Mouse (Mus musculus): ENCODE measurements around the gene Rpsa. TPM values are rescaled to one million over a fixed set of nuclear protein-coding genes. Genes with fewer than 3 reads are reported as not detected.

Rpsa gene
- total and polyA plus RNA-seq, 3 experiments: 726 to 4,532 (median 1,827) TPM

DNA sequence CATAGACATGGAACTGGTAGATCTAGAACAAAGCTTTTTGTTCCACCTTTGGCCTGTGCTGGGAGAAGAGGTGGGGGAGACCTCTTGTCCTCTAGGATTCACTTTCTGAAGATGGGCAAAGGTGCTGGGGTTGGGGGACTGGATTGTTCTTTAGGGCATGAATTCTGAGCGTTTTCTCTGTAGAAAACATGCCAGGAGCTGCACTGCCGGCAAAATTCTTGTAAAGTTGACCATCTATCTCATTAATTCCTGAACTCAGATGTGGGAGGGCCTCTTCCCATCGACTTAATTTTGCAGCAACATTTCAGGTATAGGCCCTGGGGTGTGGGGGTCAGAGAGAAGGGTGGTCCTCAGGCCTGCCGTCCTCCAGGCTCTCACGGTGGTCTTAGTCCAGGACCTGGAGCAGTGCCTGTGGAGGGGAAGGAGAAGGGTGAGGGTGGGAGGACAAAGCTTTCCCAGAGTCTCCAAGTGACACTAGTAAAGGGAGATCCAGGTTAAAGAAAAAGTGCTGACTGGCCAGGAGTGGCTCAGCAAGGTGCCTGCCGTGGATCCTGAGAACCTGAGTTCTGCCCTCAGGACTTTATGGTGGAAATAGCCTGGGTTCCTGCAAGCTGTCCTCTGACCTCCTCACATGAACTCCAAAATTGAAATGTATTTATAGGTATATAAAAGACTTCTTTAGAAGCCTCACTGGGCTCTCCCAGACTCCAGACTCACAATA, 6.4 kb downstream of the Rpsa start:
- no peak overlapping the region for H3K9ac ChIP-seq (ENCODE audit: control insufficient read depth, low read depth, low read length, poor library complexity, severe bottlenecking)
- no peaks in the 10 kb centered on the region for H3K27me3 ChIP-seq (ENCODE audit: control insufficient read depth in 1 of 2, insufficient read depth in 2 of 2, low read length in 2 of 2)
- peaks cover 16% of the 10 kb centered on the region for H3K79me2 ChIP-seq (ENCODE audit: control insufficient read depth, insufficient read depth, low read length, poor library complexity)
- 0 out of 4 replicates have a peak, but pooled peaks cover 0 to 3% of the 10 kb centered on the region in 2 experiments for H3K4me1 ChIP-seq (ENCODE audit: control insufficient read depth in 1 of 2, insufficient read depth in 2 of 2, low read length in 2 of 2)
- peak; percentile 15 for DNase-seq (ENCODE audit: low read depth, low spot score)
- no peak overlapping the region for H3K4me3 ChIP-seq (ENCODE audit: control insufficient read depth in 1 of 2, insufficient read depth in 1 of 2, low read depth in 2 of 2, low read length in 2 of 2)
- no peak for TF ChIP-seq TAL1 (IDR thresholded peaks at IDR 0.05; ENCODE audit: low read length)
- no peak for TF ChIP-seq TCF12 (IDR thresholded peaks at IDR 0.05; ENCODE audit: low read depth, low read length)
- no peak for TF ChIP-seq MXI1 (IDR thresholded peaks at IDR 0.05; ENCODE audit: low read depth, low read length)
- no peak for TF ChIP-seq ETS1 (IDR thresholded peaks at IDR 0.05; ENCODE audit: low read depth, low read length)
- TF ChIP-seq KAT2A (conservative IDR thresholded peaks at IDR 0.05; ENCODE audit: low read depth, low read length): no peak
- no peak for TF ChIP-seq EP300 (IDR thresholded peaks at IDR 0.05; ENCODE audit: low read depth in 1 of 2, low read length in 2 of 2)
- H3K27ac ChIP-seq (ENCODE audit: control insufficient read depth, low read depth, low read length): no peak overlapping the region
- H3K9me3 ChIP-seq (replicated peaks; ENCODE audit: insufficient read depth, low read length): no peaks in the 10 kb centered on the region
- peaks cover 7 to 10% of the 10 kb centered on the region in 2 experiments for H3K36me3 ChIP-seq (ENCODE audit: control insufficient read depth in 1 of 2, insufficient read depth in 2 of 2, low read length in 2 of 2)

GRCm38 (mm10) chr9:120134529-120135160, 7.2 kb downstream of the Rpsa start:
- TF ChIP-seq ZMIZ1 (IDR thresholded peaks at IDR 0.05; ENCODE audit: low read depth, low read length) (no peak), USF1 (IDR thresholded peaks at IDR 0.05; ENCODE audit: low read depth, low read length) (no peak), EP300 (IDR thresholded peaks at IDR 0.05; ENCODE audit: low read depth in 1 of 2, low read length in 2 of 2) (no peak), ZNF384 (IDR thresholded peaks at IDR 0.05; ENCODE audit: low read depth, low read length) (no peak), POLR2AphosphoS5 (IDR thresholded peaks at IDR 0.05; ENCODE audit: borderline replicate concordance, low read depth, low read length) (no peak), HCFC1 (IDR thresholded peaks at IDR 0.05; ENCODE audit: low read depth, low read length) (no peak), POLR2A (IDR thresholded peaks at IDR 0.05; ENCODE audit: control insufficient read depth in 1 of 2, insufficient read depth in 1 of 2, low read depth in 1 of 2, low read length in 2 of 2, poor library complexity in 1 of 2) (no peak), USF2 (IDR thresholded peaks at IDR 0.05; ENCODE audit: borderline replicate concordance in 1 of 2, insufficient read depth in 1 of 2, low read depth in 1 of 2, low read length in 2 of 2) (no peak), MAX (IDR thresholded peaks at IDR 0.05; ENCODE audit: low read length) (no peak)
- peaks cover 5% of the 10 kb centered on the region in 2 experiments for H3K36me3 ChIP-seq (ENCODE audit: control insufficient read depth in 1 of 2, insufficient read depth in 2 of 2, low read length in 2 of 2)
- peaks cover 8% of the 10 kb centered on the region for H3K79me2 ChIP-seq (ENCODE audit: control insufficient read depth, insufficient read depth, low read length, poor library complexity)
- DNase-seq (ENCODE audit: low read depth, low spot score): no peak
- H3K9ac ChIP-seq (ENCODE audit: control insufficient read depth, low read depth, low read length, poor library complexity, severe bottlenecking): no peak overlapping the region
- H3K4me1 ChIP-seq (ENCODE audit: control insufficient read depth in 1 of 2, insufficient read depth in 2 of 2, low read length in 2 of 2): 0 out of 4 replicates have a peak, but pooled peaks cover 0 to 3% of the 10 kb centered on the region in 2 experiments
- no peaks in the 10 kb centered on the region for H3K9me3 ChIP-seq (replicated peaks; ENCODE audit: insufficient read depth, low read length)
- no peaks in the 10 kb centered on the region; a peak in 1 of 4 replicates for H3K27me3 ChIP-seq (ENCODE audit: control insufficient read depth in 1 of 2, insufficient read depth in 2 of 2, low read length in 2 of 2)
- H3K27ac ChIP-seq (ENCODE audit: control insufficient read depth, low read depth, low read length): no peak overlapping the region
- H3K4me3 ChIP-seq (ENCODE audit: control insufficient read depth in 1 of 2, insufficient read depth in 1 of 2, low read depth in 2 of 2, low read length in 2 of 2): no peak overlapping the region
